Mouse (Mus musculus): Measurements from ENCODE around the gene Tbxas1.

Tbxas1 gene

GRCm38 (mm10) chr6:38853561-38853992 is 21.6 kb upstream of the Tbxas1 start:
- in situ Hi-C loops (cut with MboI, MseI) = no loop called here

- in situ Hi-C loops (cut with MboI, MseI) = no loop called here
Measured at GRCm38 (mm10) chr6:38859819-38860218, 15.4 kb upstream of the Tbxas1 start.

GRCm38 (mm10) chr6:38860301-38860700 is 14.9 kb upstream of the Tbxas1 start:
- in situ Hi-C loops (cut with MboI, MseI) = no loop called here

- in situ Hi-C loops (cut with MboI, MseI) = no loop called here
Measured at GRCm38 (mm10) chr6:38863595-38863994, 11.6 kb upstream of the Tbxas1 start.

- in situ Hi-C loops (cut with MboI, MseI) = no loop called here
Measured at GRCm38 (mm10) chr6:38865805-38866204, 9.4 kb upstream of the Tbxas1 start.

GRCm38 (mm10) chr6:38866357-38866756 is 8.8 kb upstream of the Tbxas1 start:
- in situ Hi-C loops (cut with MboI, MseI) = no loop called here

GRCm38 (mm10) chr6:38866761-38867160 is 8.4 kb upstream of the Tbxas1 start:
- in situ Hi-C loops (cut with MboI, MseI) = no loop called here

- in situ Hi-C loops (cut with MboI, MseI) = no loop called here
Measured at GRCm38 (mm10) chr6:38867291-38867690, 7.9 kb upstream of the Tbxas1 start.

- in situ Hi-C loops (cut with MboI, MseI) = no loop called here
Measured at GRCm38 (mm10) chr6:38868974-38869373, 6.2 kb upstream of the Tbxas1 start.

GRCm38 (mm10) chr6:38870070-38870469 is 5.1 kb upstream of the Tbxas1 start:
- in situ Hi-C loops (cut with MboI, MseI) = loop anchor here (10.0 kb wide), 1 partner anchor 75 kb away; no protein-coding TSS in a partner anchor

GRCm38 (mm10) chr6:38871051-38871450 is 4.2 kb upstream of the Tbxas1 start:
- in situ Hi-C loops (cut with MboI, MseI) = loop anchor here (10.0 kb wide), 1 partner anchor 76 kb away; no protein-coding TSS in a partner anchor

GRCm38 (mm10) chr6:38873316-38873715 is 1.9 kb upstream of the Tbxas1 start:
- in situ Hi-C loops (cut with MboI, MseI) = loop anchor here (10.0 kb wide), 1 partner anchor 79 kb away; no protein-coding TSS in a partner anchor

- in situ Hi-C loops (cut with MboI, MseI) = loop anchor here (10.0 kb wide), 1 partner anchor 79 kb away; no protein-coding TSS in a partner anchor
Measured at GRCm38 (mm10) chr6:38874035-38874434, 1.2 kb upstream of the Tbxas1 start.

- in situ Hi-C loops (cut with MboI, MseI) = loop anchor here (10.0 kb wide), 1 partner anchor 80 kb away; no protein-coding TSS in a partner anchor
Measured at GRCm38 (mm10) chr6:38874565-38875257, 493 bp upstream of the Tbxas1 start.

- in situ Hi-C loops (cut with MboI, MseI) = loop anchor here (10.0 kb wide), 1 partner anchor 81 kb away; no protein-coding TSS in a partner anchor
Measured at GRCm38 (mm10) chr6:38876071-38876911, 1.1 kb downstream of the Tbxas1 start, which contains the start of gene Hipk2. TSS of gene Hipk2 (minus strand) at chr6:38876165.

GRCm38 (mm10) chr6:38877674-38878073 is 2.5 kb downstream of the Tbxas1 start:
- in situ Hi-C loops (cut with MboI, MseI) = loop anchor here (10.0 kb wide), 1 partner anchor 83 kb away; no protein-coding TSS in a partner anchor

- in situ Hi-C loops (cut with MboI, MseI) = no loop called here
Measured at GRCm38 (mm10) chr6:38881468-38881867, 6.3 kb downstream of the Tbxas1 start.

- in situ Hi-C loops (cut with MboI, MseI) = no loop called here
Measured at GRCm38 (mm10) chr6:38881975-38882374, 6.8 kb downstream of the Tbxas1 start.

GRCm38 (mm10) chr6:38882728-38883171 is 7.5 kb downstream of the Tbxas1 start:
- in situ Hi-C loops (cut with MboI, MseI) = no loop called here

- in situ Hi-C loops (cut with MboI, MseI) = no loop called here
Measured at GRCm38 (mm10) chr6:38884482-38884881, 9.3 kb downstream of the Tbxas1 start.

- in situ Hi-C loops (cut with MboI, MseI) = no loop called here
Measured at GRCm38 (mm10) chr6:38885132-38885531, 9.9 kb downstream of the Tbxas1 start.

GRCm38 (mm10) chr6:38887436-38887835 is 12.2 kb downstream of the Tbxas1 start:
- in situ Hi-C loops (cut with MboI, MseI) = no loop called here

All from regulatory T cell (primary cell).